Mouse (Mus musculus) lung, postnatal 14 days (tissue): ENCODE measurements around the gene 1700007K13Rik.

ENCODE experiments used
- DNase-seq: peaks from one replicate; pipeline ENCODE4 v3.0.0; 2021

1700007K13Rik gene

DNA sequence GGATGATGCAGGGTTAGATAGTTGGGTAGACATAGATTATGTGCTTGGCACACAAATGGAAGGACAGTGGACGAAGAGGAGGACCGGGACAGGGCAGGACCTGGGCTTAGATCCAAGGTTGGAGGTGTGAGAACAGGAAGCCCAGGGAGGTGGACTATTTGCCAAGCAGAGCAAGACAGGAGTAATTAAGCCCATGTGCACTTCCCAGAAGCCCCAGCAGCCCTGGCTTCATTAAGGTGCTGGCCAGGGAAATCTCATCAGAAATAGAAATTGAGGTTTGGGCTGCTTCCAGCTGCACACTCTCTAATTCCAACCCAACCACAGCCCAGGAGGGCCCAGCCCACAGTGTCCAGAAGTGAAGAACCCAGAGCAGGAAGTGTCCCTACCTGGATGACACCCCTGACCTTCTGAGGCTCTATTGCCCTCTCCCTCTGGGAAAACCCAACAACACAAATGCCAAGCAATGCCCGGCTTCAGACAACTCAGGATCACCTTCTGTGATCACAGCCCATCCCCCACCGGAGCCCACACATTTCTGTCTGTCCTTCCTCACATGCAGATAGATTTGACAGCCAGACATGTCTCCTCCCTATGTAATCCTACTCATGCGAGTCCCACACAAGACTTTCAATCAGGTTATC is 51.9 kb downstream of the 1700007K13Rik start:
- DNase-seq = no peak

DNA sequence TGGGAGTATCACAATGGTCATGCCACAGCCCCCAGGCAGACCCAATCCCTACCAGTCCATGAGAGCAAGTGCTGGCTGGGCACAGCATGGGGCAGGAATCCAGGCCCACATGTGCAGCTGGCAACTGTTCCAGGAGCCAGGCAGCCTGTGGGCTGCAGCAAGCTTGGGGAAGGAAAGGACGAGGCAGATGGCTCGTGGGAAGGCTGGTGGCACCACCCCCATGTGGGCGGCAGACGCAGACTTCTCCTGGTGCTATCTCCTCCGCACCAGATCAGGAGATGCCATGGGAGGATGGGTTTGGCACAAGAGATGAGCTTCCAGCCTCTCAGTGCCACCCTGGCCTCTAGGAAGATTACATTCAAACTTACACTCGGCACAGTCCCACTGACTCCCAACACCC is 53.2 kb downstream of the 1700007K13Rik start:
- no peak for DNase-seq
